Mouse (Mus musculus) cerebellum, adult 9-10 months (tissue): Measurements from ENCODE around the gene Mipol1.
"Not testable (repeated sequence)": the region's sequence is repeated elsewhere in the genome, so short reads cannot be mapped to it uniquely, and the experiment has no call there.

Experiments
- DNase-seq: peaks from one replicate; pipeline ENCODE4 v3.0.0; 2022

Mipol1 gene

GRCm38 (mm10) chr12:57428767-57429166 lies 198.5 kb downstream of the Mipol1 start:
- DNase-seq: no peak

GRCm38 (mm10) chr12:57436939-57437659 lies 206.9 kb downstream of the Mipol1 start:
- not testable (repeated sequence) for DNase-seq

- DNase-seq: no peak
These were observed 214.2 kb downstream of the Mipol1 start for GRCm38 (mm10) chr12:57444281-57444903.

GRCm38 (mm10) chr12:57447331-57447730 lies 217.1 kb downstream of the Mipol1 start:
- no peak for DNase-seq

GRCm38 (mm10) chr12:57449299-57449698 lies 219.1 kb downstream of the Mipol1 start:
- DNase-seq: no peak

- no peak for DNase-seq
These were observed 219.9 kb downstream of the Mipol1 start for GRCm38 (mm10) chr12:57450017-57450583.

- DNase-seq: no peak
These were observed 226.7 kb downstream of the Mipol1 start for GRCm38 (mm10) chr12:57456911-57457310.

GRCm38 (mm10) chr12:57457339-57457738 lies 227.1 kb downstream of the Mipol1 start:
- no peak for DNase-seq

GRCm38 (mm10) chr12:57464520-57465334 lies 234.5 kb downstream of the Mipol1 start:
- DNase-seq: no peak

GRCm38 (mm10) chr12:57471786-57472185 lies 241.6 kb downstream of the Mipol1 start:
- DNase-seq: no peak

GRCm38 (mm10) chr12:57476876-57477275 lies 246.6 kb downstream of the Mipol1 start:
- no peak for DNase-seq

GRCm38 (mm10) chr12:57481823-57482222 lies 251.6 kb downstream of the Mipol1 start:
- DNase-seq: no peak

GRCm38 (mm10) chr12:57496347-57497119 lies 266.3 kb downstream of the Mipol1 start:
- no peak for DNase-seq

- no peak for DNase-seq
These were observed 270.0 kb downstream of the Mipol1 start for GRCm38 (mm10) chr12:57500246-57500645.

- no peak for DNase-seq
These were observed 275.1 kb downstream of the Mipol1 start for GRCm38 (mm10) chr12:57505329-57505728.

- no peak for DNase-seq
These were observed 278.7 kb downstream of the Mipol1 start for GRCm38 (mm10) chr12:57508938-57509337.

GRCm38 (mm10) chr12:57509726-57510125 lies 279.5 kb downstream of the Mipol1 start:
- no peak for DNase-seq

- DNase-seq: no peak
These were observed 280.9 kb downstream of the Mipol1 start for GRCm38 (mm10) chr12:57511127-57511526.

GRCm38 (mm10) chr12:57511560-57511959 lies 281.3 kb downstream of the Mipol1 start:
- DNase-seq: no peak

- no peak for DNase-seq
These were observed 284.3 kb downstream of the Mipol1 start for GRCm38 (mm10) chr12:57514552-57514951.

GRCm38 (mm10) chr12:57515702-57516377 lies 285.6 kb downstream of the Mipol1 start:
- no peak for DNase-seq

- DNase-seq: no peak
These were observed 298.1 kb downstream of the Mipol1 start for GRCm38 (mm10) chr12:57528335-57528734.
